Mouse (Mus musculus): ENCODE results near the gene Ramp1.

The Ramp1 gene

DNA sequence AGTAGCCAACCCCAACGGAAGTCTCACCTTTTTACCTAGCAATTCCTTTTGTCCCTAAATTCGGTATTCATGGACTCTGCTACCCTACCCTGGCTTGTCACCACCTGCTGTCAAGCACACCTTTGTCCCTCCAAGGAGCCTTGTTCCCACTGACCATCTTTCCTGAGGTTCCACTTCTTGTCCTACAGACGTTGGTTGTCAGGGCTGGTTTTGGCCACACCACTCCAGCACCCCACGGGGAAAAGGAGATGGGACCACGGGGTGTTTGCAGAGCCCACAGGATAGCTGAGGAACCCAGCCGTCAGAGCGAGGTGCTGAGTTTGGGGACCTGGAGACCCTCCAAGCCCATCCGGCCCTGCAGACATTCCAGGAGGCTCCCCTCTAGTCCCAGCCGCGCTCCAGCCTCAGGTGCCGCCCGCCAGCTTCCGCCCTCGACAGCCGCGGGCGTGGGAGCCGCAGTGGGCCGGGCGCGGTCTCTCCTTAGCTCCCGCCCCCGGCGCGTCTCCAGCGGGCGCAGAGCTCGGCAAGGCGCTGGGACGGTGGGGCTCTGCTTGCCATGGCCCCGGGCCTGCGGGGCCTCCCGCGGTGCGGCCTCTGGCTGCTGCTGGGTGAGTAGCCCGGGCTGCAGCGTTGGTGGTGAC, at the start of gene Ramp1:
Ramp1 (plus strand) TSS at position 290 of the 641 bp plus-strand sequence.
- DNase-seq (ENCODE audit: low spot score) = peak; percentile 12

GRCm38 (mm10) chr1:91137036-91137435, 42.6 kb upstream of the Ramp1 start:
- DNase-seq (ENCODE audit: low spot score) = no peak

DNA sequence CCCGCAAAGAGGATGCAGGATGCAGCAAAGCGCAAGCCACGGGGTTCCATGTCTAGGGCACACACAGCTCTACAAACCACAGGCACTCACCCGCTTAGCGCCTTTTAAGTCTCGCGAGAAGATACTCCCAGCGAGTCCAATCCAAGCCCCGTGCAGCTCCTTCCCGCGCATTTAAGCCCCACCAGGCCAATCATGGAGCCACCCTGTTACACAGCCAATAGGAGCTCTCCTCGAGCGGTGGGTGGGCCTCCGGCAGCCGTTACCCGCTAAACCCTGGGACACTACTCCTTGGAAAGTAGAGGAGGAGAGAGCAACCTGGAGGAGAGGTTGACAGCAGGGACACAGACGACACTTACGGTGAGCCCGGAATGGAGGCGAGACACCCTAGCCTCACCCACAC, 34.8 kb upstream of the Ramp1 start, which contains the start of gene Rbm44:
Rbm44 (plus strand) TSS at position 277 of the 400 bp plus-strand sequence.
- DNase-seq (ENCODE audit: low spot score) = no peak

DNA sequence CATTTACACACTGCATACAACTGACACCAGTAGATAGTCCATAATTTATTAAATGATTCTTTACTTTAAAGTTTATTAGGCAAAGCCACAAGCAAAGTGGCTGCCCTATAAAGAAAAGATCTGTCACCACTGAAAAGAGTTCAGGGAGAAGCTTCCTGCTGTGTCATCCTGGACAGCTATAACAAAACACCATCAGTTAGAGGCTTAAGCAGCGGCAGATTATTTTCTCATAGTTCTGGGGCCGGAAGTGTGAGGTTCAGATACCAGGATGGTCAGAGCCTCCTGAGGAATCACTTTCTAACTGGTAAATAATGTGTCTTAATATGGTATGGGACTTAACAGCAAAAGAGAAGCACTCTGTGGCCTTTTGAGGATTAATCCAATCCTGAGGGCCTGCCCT, 28.1 kb upstream of the Ramp1 start:
- DNase-seq (ENCODE audit: low spot score) = no peak

GRCm38 (mm10) chr1:91166798-91167197, 12.8 kb upstream of the Ramp1 start:
- DNase-seq (ENCODE audit: low spot score) = no peak

GRCm38 (mm10) chr1:91169157-91169556, 10.5 kb upstream of the Ramp1 start:
- DNase-seq (ENCODE audit: low spot score) = no peak

GRCm38 (mm10) chr1:91174796-91175195, 4.8 kb upstream of the Ramp1 start:
- no peak for DNase-seq (ENCODE audit: low spot score)

DNA sequence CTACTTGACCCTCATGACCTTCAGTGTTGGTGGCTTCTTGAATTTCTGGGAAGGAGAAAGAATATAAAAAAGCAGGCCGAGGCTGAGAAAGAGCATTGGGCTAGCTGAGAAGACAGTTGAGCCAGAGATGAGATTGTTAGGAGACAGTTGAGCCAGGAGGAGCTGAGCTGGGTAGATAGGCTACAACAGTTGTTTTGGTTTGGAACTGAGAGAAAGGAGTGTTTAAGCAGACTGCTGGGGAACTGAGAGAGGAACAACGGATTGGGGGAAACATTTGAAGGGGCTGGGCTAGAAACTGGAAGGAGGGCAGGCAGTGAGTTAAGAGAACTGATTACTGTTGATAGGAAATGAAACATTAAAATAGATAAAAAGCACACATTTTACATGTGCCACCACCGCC, 3.6 kb upstream of the Ramp1 start:
- no peak for DNase-seq (ENCODE audit: low spot score)

- no peak for DNase-seq (ENCODE audit: low spot score)
These were observed 2.8 kb upstream of the Ramp1 start for GRCm38 (mm10) chr1:91176871-91177270.

DNA sequence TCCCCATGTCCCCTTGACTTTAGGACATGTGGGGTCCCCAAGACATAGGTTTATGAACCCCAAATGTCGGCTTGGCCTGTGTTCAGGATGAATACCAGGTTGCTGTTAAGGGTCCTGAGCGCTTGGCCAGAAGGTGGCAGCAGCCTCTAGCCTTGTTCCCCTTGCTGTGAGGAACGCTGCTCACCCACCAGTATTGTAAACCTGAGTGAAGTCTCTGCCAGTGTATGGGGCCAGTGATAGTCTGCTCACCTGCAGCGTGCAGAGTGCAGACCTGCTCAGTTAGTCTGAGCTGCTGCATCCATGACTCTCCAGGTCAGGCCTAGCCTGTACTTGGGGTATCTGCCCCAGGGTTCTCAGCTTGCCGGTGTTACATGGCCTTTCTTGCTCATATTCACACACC, 536 bp upstream of the Ramp1 start:
- DNase-seq (ENCODE audit: low spot score) = peak; percentile 45

DNA sequence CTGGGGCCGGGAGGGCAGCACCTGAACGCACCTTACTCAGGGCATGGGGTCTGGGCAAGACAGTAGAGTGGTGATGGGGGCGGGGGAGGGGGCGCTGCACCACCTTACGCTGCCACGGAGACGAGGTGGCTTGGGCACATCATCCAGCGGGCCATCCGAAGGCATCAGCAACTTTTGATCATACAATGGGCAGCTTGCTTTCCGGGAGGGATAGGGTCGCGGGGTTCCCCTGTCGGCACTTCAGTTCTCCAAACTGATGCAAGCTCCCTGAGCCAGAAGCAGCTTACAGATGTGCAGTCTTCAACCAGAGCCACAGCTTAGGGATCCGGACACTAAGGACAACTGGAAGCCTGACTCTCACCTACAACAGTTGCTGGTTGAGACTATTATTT, 548 bp downstream of the Ramp1 start:
- DNase-seq (ENCODE audit: low spot score) = no peak

GRCm38 (mm10) chr1:91180723-91181122, 1.1 kb downstream of the Ramp1 start:
- no peak for DNase-seq (ENCODE audit: low spot score)

DNA sequence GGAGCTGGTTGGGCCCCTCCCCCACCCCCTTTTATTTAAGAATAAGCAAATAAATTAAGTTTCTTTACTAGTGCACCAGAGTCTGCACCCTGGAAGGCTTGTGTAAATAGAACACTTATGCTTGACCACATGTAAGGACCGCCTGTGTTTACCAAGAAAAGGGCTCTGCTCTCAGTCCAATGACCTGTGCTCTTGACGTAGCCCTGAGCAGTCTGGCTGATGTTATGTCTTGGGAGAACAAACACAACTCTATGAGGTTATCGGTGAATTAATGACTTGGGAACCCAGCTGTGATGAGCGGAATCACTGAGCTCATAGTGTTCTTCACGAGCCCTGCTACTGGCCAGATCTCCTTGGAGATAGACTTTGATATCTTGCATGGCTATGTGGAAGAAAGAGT, 1.6 kb downstream of the Ramp1 start:
- no peak for DNase-seq (ENCODE audit: low spot score)

- no peak for DNase-seq (ENCODE audit: low spot score)
These were observed 2.3 kb downstream of the Ramp1 start for GRCm38 (mm10) chr1:91181784-91182450.

DNA sequence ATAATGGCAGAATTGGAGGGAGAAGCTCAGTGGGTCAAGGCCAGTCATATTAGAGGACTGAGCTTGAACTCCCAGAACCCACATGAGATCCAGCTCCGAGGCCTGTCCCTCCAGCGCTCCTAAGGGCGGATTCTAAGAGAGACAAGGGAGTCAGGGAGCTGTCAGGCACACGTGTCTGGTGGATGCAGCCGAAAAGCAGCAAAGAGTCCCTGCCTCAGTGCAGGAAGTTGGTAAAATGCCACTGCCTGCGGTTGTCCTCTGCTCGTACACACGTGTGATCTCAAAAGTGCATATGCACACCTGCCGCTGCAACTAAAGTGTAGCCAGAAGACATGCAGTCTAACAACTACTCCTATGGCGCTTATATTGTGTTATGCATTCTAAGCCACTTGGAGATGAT, 3.7 kb downstream of the Ramp1 start:
- no peak for DNase-seq (ENCODE audit: low spot score)

GRCm38 (mm10) chr1:91186677-91187076, 7.1 kb downstream of the Ramp1 start:
- DNase-seq (ENCODE audit: low spot score) = no peak

GRCm38 (mm10) chr1:91187315-91187714, 7.7 kb downstream of the Ramp1 start:
- no peak for DNase-seq (ENCODE audit: low spot score)

- peak; percentile 31 for DNase-seq (ENCODE audit: low spot score)
These were observed 8.4 kb downstream of the Ramp1 start for GRCm38 (mm10) chr1:91187786-91188640.

GRCm38 (mm10) chr1:91188851-91189460, 9.3 kb downstream of the Ramp1 start:
- DNase-seq (ENCODE audit: low spot score) = no peak

GRCm38 (mm10) chr1:91192184-91192583, 12.6 kb downstream of the Ramp1 start:
- no peak for DNase-seq (ENCODE audit: low spot score)

- DNase-seq (ENCODE audit: low spot score) = no peak
These were observed 13.6 kb downstream of the Ramp1 start for GRCm38 (mm10) chr1:91193242-91193641.

GRCm38 (mm10) chr1:91193680-91194079, 14.1 kb downstream of the Ramp1 start:
- DNase-seq (ENCODE audit: low spot score) = no peak

Measured in c-Kit-positive CD71-positive TER-119-positive erythroid progenitor cells, embryonic 14.5 days (primary cell).